Mouse (Mus musculus): ENCODE results near the gene Azin2. TPM values are rescaled to one million over a fixed set of nuclear protein-coding genes. Genes with fewer than 3 reads are reported as not detected.

Gene Azin2
- polyA plus RNA-seq, 1 experiment from 2014 or later, result 13.7 TPM

GRCm38 (mm10) chr4:128992176-128992575, 29.9 kb upstream of the Azin2 start:
- Histone ChIP-seq H3K27me3 (no peaks in the 10 kb centered on the region), H3K4me1 (peaks cover 22% of the 10 kb centered on the region), H3K4me3 (no peak overlapping the region), H3K27ac (replicated peaks) (no peak overlapping the region), H3K4me2 (replicated peaks) (no peak overlapping the region), H3K9ac (replicated peaks) (no peak overlapping the region), H3K9me3 (no peaks in the 10 kb centered on the region), H3K36me3 (no peaks in the 10 kb centered on the region)
- ATAC-seq (replicated peaks), result no peak
- 91% methylated on average over 3 of the region's 3 CpGs for WGBS

- Histone ChIP-seq H3K4me1 (peaks cover 22% of the 10 kb centered on the region), H3K27me3 (no peaks in the 10 kb centered on the region), H3K27ac (replicated peaks) (no peak within 1 kb of the TSS), H3K9ac (replicated peaks) (no peak within 1 kb of the TSS), H3K9me3 (no peaks in the 10 kb centered on the region), H3K4me2 (replicated peaks) (peak within 1 kb of the TSS; percentile 43), H3K36me3 (no peaks in the 10 kb centered on the region), H3K4me3 (peak within 1 kb of the TSS; percentile 88; the same call in 1 of the 2 replicates)
- WGBS, result 94% methylated on average over 9 of the region's 9 CpGs
- no peak for ATAC-seq (replicated peaks)
Measured at GRCm38 (mm10) chr4:128991500-128992008, 29.3 kb upstream of the Azin2 start, which contains the start of gene Ak2. Gene Ak2, plus strand, starts transcription at chr4:128991958.

GRCm38 (mm10) chr4:128989678-128990077, 27.4 kb upstream of the Azin2 start:
- no peak for ATAC-seq (replicated peaks)
- no peaks in the 10 kb centered on the region for H3K27me3 ChIP-seq
- WGBS, result 63% methylated on average over 11 of the region's 11 CpGs
- no peak overlapping the region for H3K27ac ChIP-seq (replicated peaks)
- H3K4me3 ChIP-seq, result no peak overlapping the region
- H3K9me3 ChIP-seq, result no peaks in the 10 kb centered on the region
- peaks cover 17% of the 10 kb centered on the region for H3K4me1 ChIP-seq
- H3K4me2 ChIP-seq (replicated peaks), result no peak overlapping the region
- H3K9ac ChIP-seq (replicated peaks), result no peak overlapping the region
- no peaks in the 10 kb centered on the region for H3K36me3 ChIP-seq

GRCm38 (mm10) chr4:128988911-128989310, 26.7 kb upstream of the Azin2 start:
- Histone ChIP-seq H3K36me3 (no peaks in the 10 kb centered on the region), H3K9me3 (no peaks in the 10 kb centered on the region), H3K9ac (replicated peaks) (no peak overlapping the region), H3K4me2 (replicated peaks) (no peak overlapping the region), H3K4me1 (peaks cover 9% of the 10 kb centered on the region), H3K27me3 (no peaks in the 10 kb centered on the region), H3K27ac (replicated peaks) (no peak overlapping the region), H3K4me3 (no peak overlapping the region)
- 44% methylated on average over 3 of the region's 3 CpGs for WGBS
- ATAC-seq (replicated peaks), result no peak

GRCm38 (mm10) chr4:128984600-128984999, 22.4 kb upstream of the Azin2 start:
- Histone ChIP-seq H3K27me3 (no peaks in the 10 kb centered on the region), H3K9ac (replicated peaks) (no peak overlapping the region), H3K4me2 (replicated peaks) (no peak overlapping the region), H3K27ac (replicated peaks) (no peak overlapping the region), H3K9me3 (no peaks in the 10 kb centered on the region), H3K36me3 (no peaks in the 10 kb centered on the region), H3K4me1 (no peaks in the 10 kb centered on the region), H3K4me3 (no peak overlapping the region)
- no peak for ATAC-seq (replicated peaks)
- 83% methylated on average over 3 of the region's 3 CpGs for WGBS

- H3K4me1 ChIP-seq, result no peaks in the 10 kb centered on the region
- no peak overlapping the region for H3K27ac ChIP-seq (replicated peaks)
- H3K27me3 ChIP-seq, result no peaks in the 10 kb centered on the region
- 61% methylated on average over 2 of the region's 2 CpGs for WGBS
- no peaks in the 10 kb centered on the region for H3K9me3 ChIP-seq
- no peak overlapping the region for H3K4me2 ChIP-seq (replicated peaks)
- H3K4me3 ChIP-seq, result no peak overlapping the region
- no peaks in the 10 kb centered on the region for H3K36me3 ChIP-seq
- ATAC-seq (replicated peaks), result no peak
- no peak overlapping the region for H3K9ac ChIP-seq (replicated peaks)
Measured at GRCm38 (mm10) chr4:128983656-128984055, 21.4 kb upstream of the Azin2 start.

- Histone ChIP-seq H3K27me3 (no peaks in the 10 kb centered on the region), H3K9me3 (no peaks in the 10 kb centered on the region), H3K27ac (replicated peaks) (no peak overlapping the region), H3K4me1 (no peaks in the 10 kb centered on the region), H3K4me3 (no peak overlapping the region), H3K4me2 (replicated peaks) (no peak overlapping the region), H3K9ac (replicated peaks) (no peak overlapping the region), H3K36me3 (no peaks in the 10 kb centered on the region)
- no peak for ATAC-seq (replicated peaks)
- WGBS, result 86% methylated on average over 2 of the region's 2 CpGs
Measured at GRCm38 (mm10) chr4:128983151-128983550, 20.9 kb upstream of the Azin2 start.

- H3K27me3 ChIP-seq, result no peaks in the 10 kb centered on the region
- no peak overlapping the region for H3K4me2 ChIP-seq (replicated peaks)
- no peak overlapping the region for H3K4me3 ChIP-seq
- H3K36me3 ChIP-seq, result no peaks in the 10 kb centered on the region
- no peaks in the 10 kb centered on the region for H3K4me1 ChIP-seq
- no peaks in the 10 kb centered on the region for H3K9me3 ChIP-seq
- no peak for ATAC-seq (replicated peaks)
- no peak overlapping the region for H3K9ac ChIP-seq (replicated peaks)
- WGBS, result 81% methylated on average over 11 of the region's 11 CpGs
- no peak overlapping the region for H3K27ac ChIP-seq (replicated peaks)
Measured at GRCm38 (mm10) chr4:128981833-128982180, 19.6 kb upstream of the Azin2 start.

GRCm38 (mm10) chr4:128980890-128981832, 18.9 kb upstream of the Azin2 start:
- Histone ChIP-seq H3K4me3 (no peak overlapping the region), H3K4me1 (no peaks in the 10 kb centered on the region), H3K9me3 (no peaks in the 10 kb centered on the region), H3K27me3 (no peaks in the 10 kb centered on the region), H3K36me3 (no peaks in the 10 kb centered on the region), H3K27ac (replicated peaks) (no peak overlapping the region), H3K4me2 (replicated peaks) (no peak overlapping the region), H3K9ac (replicated peaks) (no peak overlapping the region)
- WGBS, result 77% methylated on average over 12 of the region's 12 CpGs
- ATAC-seq (replicated peaks), result no peak

GRCm38 (mm10) chr4:128978634-128979033, 16.4 kb upstream of the Azin2 start:
- H3K9ac ChIP-seq (replicated peaks), result no peak overlapping the region
- no peaks in the 10 kb centered on the region for H3K9me3 ChIP-seq
- no peak overlapping the region for H3K27ac ChIP-seq (replicated peaks)
- no peaks in the 10 kb centered on the region for H3K36me3 ChIP-seq
- no peak overlapping the region for H3K4me3 ChIP-seq
- H3K4me2 ChIP-seq (replicated peaks), result no peak overlapping the region
- no peaks in the 10 kb centered on the region for H3K27me3 ChIP-seq
- 52% methylated on average over 1 of the region's 1 CpGs for WGBS
- no peaks in the 10 kb centered on the region for H3K4me1 ChIP-seq
- ATAC-seq (replicated peaks), result no peak

- H3K9ac ChIP-seq (replicated peaks), result no peak overlapping the region
- WGBS, result 73% methylated on average over 3 of the region's 3 CpGs
- ATAC-seq (replicated peaks), result no peak
- no peaks in the 10 kb centered on the region for H3K4me1 ChIP-seq
- H3K4me2 ChIP-seq (replicated peaks), result no peak overlapping the region
- H3K36me3 ChIP-seq, result no peaks in the 10 kb centered on the region
- no peaks in the 10 kb centered on the region for H3K9me3 ChIP-seq
- H3K27ac ChIP-seq (replicated peaks), result no peak overlapping the region
- H3K27me3 ChIP-seq, result no peaks in the 10 kb centered on the region
- H3K4me3 ChIP-seq, result no peak overlapping the region
Measured at GRCm38 (mm10) chr4:128977217-128977616, 15.0 kb upstream of the Azin2 start.

- no peak overlapping the region for H3K9ac ChIP-seq (replicated peaks)
- no peak overlapping the region for H3K4me3 ChIP-seq
- H3K4me2 ChIP-seq (replicated peaks), result no peak overlapping the region
- WGBS, result 90% methylated on average over 4 of the region's 4 CpGs
- no peaks in the 10 kb centered on the region for H3K27me3 ChIP-seq
- no peaks in the 10 kb centered on the region for H3K4me1 ChIP-seq
- H3K27ac ChIP-seq (replicated peaks), result no peak overlapping the region
- no peak for ATAC-seq (replicated peaks)
- H3K36me3 ChIP-seq, result no peaks in the 10 kb centered on the region
- H3K9me3 ChIP-seq, result no peaks in the 10 kb centered on the region
Measured at GRCm38 (mm10) chr4:128976577-128976976, 14.3 kb upstream of the Azin2 start.

Data from forebrain, embryonic 15.5 days (tissue).